In the genomic region with DNA sequence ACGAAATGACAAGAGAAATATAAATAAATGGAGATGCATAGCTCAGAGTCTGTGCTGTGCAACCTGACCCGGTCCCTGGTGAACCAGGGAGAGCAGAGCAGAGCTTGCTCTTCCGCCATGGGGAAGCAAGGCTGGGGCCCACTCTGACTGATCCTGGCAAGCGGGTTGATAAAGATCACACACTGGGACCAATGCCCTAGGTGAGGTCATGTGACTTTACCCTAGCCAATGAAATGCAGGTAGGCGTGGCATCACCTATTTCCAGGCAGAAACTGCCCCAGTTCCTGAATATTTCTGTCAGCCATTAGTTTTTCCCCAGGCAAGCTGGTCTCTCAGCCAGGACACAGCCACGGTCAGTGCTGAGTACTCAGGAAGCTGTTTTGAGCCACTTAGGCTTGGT, we compare ENCODE assay signal across 12 mouse cellular contexts. TPM values are rescaled to one million over a fixed set of nuclear protein-coding genes. Genes with fewer than 3 reads are reported as not detected.
A peak's percentile ranks its signal among the peaks of the same experiment; 100 is the strongest.
DNase-seq lines count a peak whose midpoint lies in the region; ATAC-seq and TF ChIP-seq lines count a peak whose summit lies in the region.
"Had no signal": no experiment of that assay in that cellular context is flagged by ENCODE, and none has a peak within 500 bp of the region (broad histone marks: within the 10 kb centered on the region; RNA-seq: fewer than 3 reads in every experiment).

No protein-coding gene starts in this region.

- TF ChIP-seq POLR2A in thymus, adult 2 months (IDR thresholded peaks at IDR 0.05; ENCODE audit: control insufficient read depth, extremely low read depth, insufficient read depth, low read length, poor library complexity): no peak

- H3K36me3 ChIP-seq in heart, embryonic 15.5 days: no peaks in the 10 kb centered on the region
- H3K36me3 ChIP-seq in heart, embryonic 11.5 days (ENCODE audit: control insufficient read depth, insufficient read depth, low read length): no peaks in the 10 kb centered on the region
- H3K36me3 ChIP-seq in intestine, embryonic 15.5 days: no peaks in the 10 kb centered on the region
- no peaks in the 10 kb centered on the region for H3K36me3 ChIP-seq in liver, postnatal 0 days (replicated peaks; ENCODE audit: insufficient read depth, low read length)
- no peaks in the 10 kb centered on the region for H3K36me3 ChIP-seq in thymus, adult 2 months (ENCODE audit: control insufficient read depth, insufficient read depth, low read length)
- H3K36me3 ChIP-seq: embryonic facial prominence, embryonic 15.5 days; lung, embryonic 15.5 days had no signal

- H3K4me1 ChIP-seq in heart, embryonic 15.5 days (replicated peaks): peaks cover 91% of the 10 kb centered on the region
- peaks cover 78% of the 10 kb centered on the region for H3K4me1 ChIP-seq in heart, embryonic 11.5 days (ENCODE audit: control insufficient read depth, insufficient read depth, low read length)
- H3K4me1 ChIP-seq in intestine, embryonic 15.5 days (replicated peaks): peaks cover 64% of the 10 kb centered on the region
- H3K4me1 ChIP-seq in liver, postnatal 0 days (ENCODE audit: insufficient read depth): peaks cover 57% of the 10 kb centered on the region
- H3K4me1 ChIP-seq in thymus, adult 2 months (replicated peaks; ENCODE audit: control insufficient read depth, insufficient read depth, low read length): peaks cover 18% of the 10 kb centered on the region

- H3K27me3 ChIP-seq in heart, embryonic 15.5 days: no peaks in the 10 kb centered on the region
- H3K27me3 ChIP-seq in heart, embryonic 11.5 days (ENCODE audit: control insufficient read depth, insufficient read depth, low read length): no peaks in the 10 kb centered on the region
- no peaks in the 10 kb centered on the region for H3K27me3 ChIP-seq in intestine, embryonic 15.5 days (replicated peaks)
- H3K27me3 ChIP-seq in liver, postnatal 0 days (ENCODE audit: insufficient read depth, low read length): no peaks in the 10 kb centered on the region
- H3K27me3 ChIP-seq in thymus, adult 2 months (ENCODE audit: control insufficient read depth, insufficient read depth, low read length): no peaks in the 10 kb centered on the region
- H3K27me3 ChIP-seq: embryonic facial prominence, embryonic 15.5 days; lung, embryonic 15.5 days; Patski had no signal

- peak overlapping the region; percentile 26 for H3K27ac ChIP-seq in heart, embryonic 15.5 days
- H3K27ac ChIP-seq in heart, embryonic 11.5 days (ENCODE audit: low read depth, low read length): no peak overlapping the region
- peak overlapping the region; percentile 66 for H3K27ac ChIP-seq in intestine, embryonic 15.5 days
- 0 out of 2 replicates have a peak overlapping the region, but pooled peaks have one; percentile 13 for H3K27ac ChIP-seq in liver, postnatal 0 days (ENCODE audit: low read depth)
- no peak overlapping the region for H3K27ac ChIP-seq in thymus, adult 2 months (ENCODE audit: control insufficient read depth, insufficient read depth, low read length)
- H3K27ac ChIP-seq: hindbrain, postnatal 0 days; lung, embryonic 15.5 days had no signal

- TF ChIP-seq CTCF in liver, postnatal 0 days (IDR thresholded peaks at IDR 0.05; ENCODE audit: low read depth): no peak
- no peak for TF ChIP-seq CTCF in thymus, adult 2 months (IDR thresholded peaks at IDR 0.05; ENCODE audit: borderline replicate concordance, control insufficient read depth, extremely low read depth, insufficient read depth, low read length, poor library complexity)

- H3K4me3 ChIP-seq in heart, embryonic 15.5 days: no peak overlapping the region
- no peak overlapping the region for H3K4me3 ChIP-seq in heart, embryonic 11.5 days (ENCODE audit: low read depth, low read length)
- H3K4me3 ChIP-seq in intestine, embryonic 15.5 days (replicated peaks): no peak overlapping the region
- H3K4me3 ChIP-seq in liver, postnatal 0 days (ENCODE audit: low read depth, low read length): no peak overlapping the region
- H3K4me3 ChIP-seq in thymus, adult 2 months (ENCODE audit: control insufficient read depth, insufficient read depth, low read length): no peak overlapping the region
- H3K4me3 ChIP-seq: embryonic facial prominence, embryonic 15.5 days; lung, embryonic 15.5 days had no signal

- no peak overlapping the region for H3K4me2 ChIP-seq in heart, embryonic 15.5 days
- no peak overlapping the region for H3K4me2 ChIP-seq in heart, embryonic 11.5 days
- H3K4me2 ChIP-seq in intestine, embryonic 15.5 days (replicated peaks): peak overlapping the region; percentile 22
- H3K4me2 ChIP-seq in liver, postnatal 0 days (ENCODE audit: low read depth, low read length): peak overlapping the region; percentile 57
- H3K4me2 ChIP-seq: embryonic facial prominence, embryonic 15.5 days; lung, embryonic 15.5 days had no signal

- WGBS in heart, embryonic 15.5 days: 44% methylated on average over 6 of the region's 6 CpGs
- WGBS in heart, embryonic 11.5 days (ENCODE audit: insufficient replicate concordance): 31% methylated on average over 6 of the region's 6 CpGs
- WGBS in intestine, embryonic 15.5 days: 34% methylated on average over 6 of the region's 6 CpGs
- 12% methylated on average over 6 of the region's 6 CpGs for WGBS in liver, postnatal 0 days (ENCODE audit: insufficient replicate concordance)
- 36% methylated on average over 6 of the region's 6 CpGs for WGBS in thymus, adult 2 months

- no peaks in the 10 kb centered on the region for H3K9me3 ChIP-seq in heart, embryonic 15.5 days (replicated peaks)
- H3K9me3 ChIP-seq in heart, embryonic 11.5 days (replicated peaks; ENCODE audit: control insufficient read depth, low read length): no peaks in the 10 kb centered on the region
- H3K9me3 ChIP-seq in intestine, embryonic 15.5 days: no peaks in the 10 kb centered on the region
- no peaks in the 10 kb centered on the region for H3K9me3 ChIP-seq in liver, postnatal 0 days (ENCODE audit: low read length)
- H3K9me3 ChIP-seq: embryonic facial prominence, embryonic 15.5 days; lung, embryonic 15.5 days had no signal

- TF ChIP-seq EP300 in liver, postnatal 0 days (IDR thresholded peaks at IDR 0.05; ENCODE audit: low read depth): no peak

- H3K9ac ChIP-seq in heart, embryonic 15.5 days: no peak overlapping the region
- no peak overlapping the region for H3K9ac ChIP-seq in heart, embryonic 11.5 days (ENCODE audit: low read depth, low read length)
- H3K9ac ChIP-seq in intestine, embryonic 15.5 days: no peak overlapping the region
- no peak overlapping the region; the same call in 1 of the 2 replicates for H3K9ac ChIP-seq in liver, postnatal 0 days (replicated peaks)
- H3K9ac ChIP-seq: embryonic facial prominence, embryonic 15.5 days; lung, embryonic 15.5 days had no signal

- peak; percentile 78 for DNase-seq in R1 (ENCODE audit: low read depth, low spot score)
- peak; percentile 75 for DNase-seq in liver, postnatal 0 days
- DNase-seq in right cerebral cortex, adult 2 months (ENCODE audit: low spot score in 2 of 2): no peak
- no peak for DNase-seq in adrenal gland, postnatal 36 days
- DNase-seq in thymus, adult 2 months: no peak

- ATAC-seq in heart, embryonic 15.5 days (replicated peaks; ENCODE audit: insufficient number of reproducible peaks, insufficient read depth, low FRiP score, low read depth): no peak
- ATAC-seq in heart, embryonic 11.5 days (replicated peaks; ENCODE audit: insufficient number of reproducible peaks, low FRiP score, low TSS enrichment): no peak
- ATAC-seq in intestine, embryonic 15.5 days: peak; percentile 75
- peak; percentile 65 for ATAC-seq in liver, postnatal 0 days
- ATAC-seq: hindbrain, postnatal 0 days; Patski had no signal

RNA-seq across cellular contexts. Expression of a gene that starts 37.3 kb away (rescaled TPM):
- 0.83 and 1.5 TPM in 2 replicates for polyA plus RNA-seq in heart, embryonic 15.5 days (2015; fragmentation: Nextera tagmentation; extraction: Ambion mirVana)
- 0.56 and 0.77 TPM in 2 replicates for polyA plus RNA-seq in heart, embryonic 11.5 days (2014; fragmentation: Nextera tagmentation; extraction: Ambion mirVana)
- polyA plus RNA-seq in intestine, embryonic 15.5 days (2015; fragmentation: Nextera tagmentation; extraction: Ambion mirVana): 0.36 and 1.1 TPM in 2 replicates
- polyA plus RNA-seq in liver, postnatal 0 days (2015; fragmentation: Nextera tagmentation; extraction: Ambion mirVana): 0.15 TPM in 1 of 2 replicates, not detected in the other
- total RNA-seq in adrenal gland, postnatal 36 days (2021): 1 to 10 TPM in 1 of 2 experiments, not detected in 1; 1.9 TPM
- 2.3 and 4.8 TPM in 2 replicates for polyA plus RNA-seq in thymus, adult 2 months (2012; rRNA removed)

RNA-seq across cellular contexts. Expression of a gene that starts 48.8 kb away (rescaled TPM):
- not detected in 2 replicates for polyA plus RNA-seq in heart, embryonic 15.5 days (2015; fragmentation: Nextera tagmentation; extraction: Ambion mirVana)
- polyA plus RNA-seq in heart, embryonic 11.5 days (2014; fragmentation: Nextera tagmentation; extraction: Ambion mirVana): not detected in 2 replicates
- polyA plus RNA-seq in intestine, embryonic 15.5 days (2015; fragmentation: Nextera tagmentation; extraction: Ambion mirVana): not detected in 2 replicates
- polyA plus RNA-seq in liver, postnatal 0 days (2015; fragmentation: Nextera tagmentation; extraction: Ambion mirVana): not detected in 2 replicates
- not detected for total RNA-seq in adrenal gland, postnatal 36 days (2021)
- polyA plus RNA-seq in thymus, adult 2 months (2012; rRNA removed): 0.20 TPM in 1 of 2 replicates, not detected in the other
- total RNA-seq: hindbrain, postnatal 0 days had no signal
- polyA plus RNA-seq: embryonic facial prominence, embryonic 15.5 days; hindbrain, postnatal 0 days; lung, embryonic 15.5 days; Patski had no signal

Comparison
In these comparisons a context has a peak if more than half of its experiments do, and no peak if none do; other contexts are left out.
1. H3K27ac ChIP-seq: peak in heart, embryonic 15.5 days (single experiment), intestine, embryonic 15.5 days (single experiment) and liver, postnatal 0 days (single experiment); none in heart, embryonic 11.5 days (single experiment) and thymus, adult 2 months (single experiment).
2. ATAC-seq: peak in intestine, embryonic 15.5 days (single experiment) and liver, postnatal 0 days (single experiment); none in heart, embryonic 15.5 days (single experiment) and heart, embryonic 11.5 days (single experiment).
3. H3K4me2 ChIP-seq: peak in intestine, embryonic 15.5 days (single experiment) and liver, postnatal 0 days (single experiment); none in heart, embryonic 15.5 days (single experiment) and heart, embryonic 11.5 days (single experiment).
4. DNase-seq: peak in R1 (single experiment) and liver, postnatal 0 days (single experiment); none in right cerebral cortex, adult 2 months (0 of 2), adrenal gland, postnatal 36 days (0 of 2) and thymus, adult 2 months (single experiment).